In genomic region chr2:164877376-164878215, GRCm38 (mm10) we compare ENCODE assay signal across 7 mouse cellular contexts. TPM values are rescaled to one million over a fixed set of nuclear protein-coding genes. Genes with fewer than 3 reads are reported as not detected.
DNase-seq lines count a peak whose midpoint lies in the region; ATAC-seq and TF ChIP-seq lines count a peak whose summit lies in the region.
"Not testable (repeated sequence)": the region's sequence is repeated elsewhere in the genome, so short reads cannot be mapped to it uniquely, and the experiment has no call there.

No protein-coding gene starts in this region.

- not testable (repeated sequence) for H3K9ac ChIP-seq in forebrain, embryonic 12.5 days; heart, embryonic 15.5 days; intestine, embryonic 16.5 days (ENCODE audit: low read depth, low read length); limb, embryonic 14.5 days (ENCODE audit: low read depth, low read length, severe bottlenecking); lung, postnatal 0 days (replicated peaks; ENCODE audit: low read depth); neural tube, embryonic 11.5 days (ENCODE audit: low read length)

- TF ChIP-seq POLR2A in bone marrow macrophage, adult 2 months (IDR thresholded peaks at IDR 0.05; ENCODE audit: borderline replicate concordance, low read depth, low read length); limb, embryonic 14.5 days (IDR thresholded peaks at IDR 0.05; ENCODE audit: borderline replicate concordance, extremely low read depth, insufficient read depth, insufficient read length): not testable (repeated sequence)

- DNase-seq in limb, embryonic 14.5 days (ENCODE audit: low spot score); lung, postnatal 0 days (ENCODE audit: low spot score); neural tube, embryonic 11.5 days (ENCODE audit: low spot score): not testable (repeated sequence)

- peak overlapping the region; percentile 83; the same call in 1 of the 2 replicates for H3K4me3 ChIP-seq in bone marrow macrophage, adult 2 months (ENCODE audit: insufficient read depth, low read length)
- peak overlapping the region; percentile 92 for H3K4me3 ChIP-seq in forebrain, embryonic 12.5 days (replicated peaks)
- H3K4me3 ChIP-seq in heart, embryonic 15.5 days, result peak overlapping the region; percentile 96
- peak overlapping the region; percentile 87 for H3K4me3 ChIP-seq in intestine, embryonic 16.5 days (ENCODE audit: low read length)
- 0 out of 2 replicates have a peak overlapping the region, but pooled peaks have one; percentile 89 for H3K4me3 ChIP-seq in limb, embryonic 14.5 days (replicated peaks; ENCODE audit: low read length)
- not testable (repeated sequence) for H3K4me3 ChIP-seq in lung, postnatal 0 days (ENCODE audit: low read depth, low read length); neural tube, embryonic 11.5 days (ENCODE audit: low read depth, low read length)

- not testable (repeated sequence) for TF ChIP-seq CTCF in bone marrow macrophage, adult 2 months (IDR thresholded peaks at IDR 0.05; ENCODE audit: low read depth, low read length); lung, postnatal 0 days (IDR thresholded peaks at IDR 0.05)

- not testable (repeated sequence) for TF ChIP-seq EP300 in lung, postnatal 0 days (IDR thresholded peaks at IDR 0.05)

- H3K9me3 ChIP-seq in forebrain, embryonic 12.5 days; heart, embryonic 15.5 days (replicated peaks); intestine, embryonic 16.5 days (ENCODE audit: control insufficient read depth, low read length); limb, embryonic 14.5 days (ENCODE audit: control insufficient read depth, low read length); lung, postnatal 0 days (ENCODE audit: low read length); neural tube, embryonic 11.5 days (ENCODE audit: control insufficient read depth, low read length): not testable (repeated sequence)

- ATAC-seq in forebrain, embryonic 12.5 days (ENCODE audit: low FRiP score); heart, embryonic 15.5 days (replicated peaks; ENCODE audit: insufficient number of reproducible peaks, insufficient read depth, low FRiP score, low read depth); intestine, embryonic 16.5 days; limb, embryonic 14.5 days (ENCODE audit: low FRiP score, low read depth); lung, postnatal 0 days; neural tube, embryonic 11.5 days (ENCODE audit: insufficient read depth, low FRiP score, low TSS enrichment): not testable (repeated sequence)

- not testable (repeated sequence) for H3K27me3 ChIP-seq in forebrain, embryonic 12.5 days; heart, embryonic 15.5 days; intestine, embryonic 16.5 days (replicated peaks; ENCODE audit: control insufficient read depth, insufficient read depth, low read length); limb, embryonic 14.5 days (ENCODE audit: control insufficient read depth, insufficient read depth, low read length); lung, postnatal 0 days (replicated peaks; ENCODE audit: insufficient read depth, low read length); neural tube, embryonic 11.5 days (ENCODE audit: control insufficient read depth, insufficient read depth, low read length)

- peak overlapping the region; percentile 92 for H3K4me2 ChIP-seq in forebrain, embryonic 12.5 days
- peak overlapping the region; percentile 81 for H3K4me2 ChIP-seq in heart, embryonic 15.5 days
- H3K4me2 ChIP-seq in intestine, embryonic 16.5 days (ENCODE audit: low read depth, low read length), result not testable (repeated sequence)
- H3K4me2 ChIP-seq in limb, embryonic 14.5 days (replicated peaks; ENCODE audit: low read depth, low read length, severe bottlenecking), result peak overlapping the region; percentile 90; the same call in 1 of the 2 replicates
- peak overlapping the region; percentile 69 for H3K4me2 ChIP-seq in lung, postnatal 0 days (replicated peaks; ENCODE audit: low read depth, low read length)
- H3K4me2 ChIP-seq in neural tube, embryonic 11.5 days (ENCODE audit: low read depth), result peak overlapping the region; percentile 82

- H3K36me3 ChIP-seq in forebrain, embryonic 12.5 days (replicated peaks); heart, embryonic 15.5 days; intestine, embryonic 16.5 days (ENCODE audit: control insufficient read depth, insufficient read depth, low read length); limb, embryonic 14.5 days (ENCODE audit: control insufficient read depth, insufficient read depth, low read length); lung, postnatal 0 days (ENCODE audit: insufficient read depth, low read length); neural tube, embryonic 11.5 days (ENCODE audit: control insufficient read depth, insufficient read depth, low read length): not testable (repeated sequence)

- peak overlapping the region; percentile 97 for H3K27ac ChIP-seq in bone marrow macrophage, adult 2 months (ENCODE audit: insufficient read depth, low read depth, low read length)
- H3K27ac ChIP-seq in forebrain, embryonic 12.5 days; limb, embryonic 14.5 days (replicated peaks; ENCODE audit: low read depth, low read length); lung, postnatal 0 days (ENCODE audit: low read length); neural tube, embryonic 11.5 days (ENCODE audit: low read depth, low read length): not testable (repeated sequence)
- H3K27ac ChIP-seq in heart, embryonic 15.5 days, result peak overlapping the region; percentile 100
- H3K27ac ChIP-seq in intestine, embryonic 16.5 days (ENCODE audit: low read length), result peak overlapping the region; percentile 100; the same call in 1 of the 2 replicates

- H3K4me1 ChIP-seq in bone marrow macrophage, adult 2 months (ENCODE audit: control insufficient read depth, insufficient read depth, low read length), result peaks cover 49% of the 10 kb centered on the region
- peaks cover 27% of the 10 kb centered on the region for H3K4me1 ChIP-seq in forebrain, embryonic 12.5 days
- H3K4me1 ChIP-seq in heart, embryonic 15.5 days (replicated peaks), result peaks cover 40% of the 10 kb centered on the region
- H3K4me1 ChIP-seq in intestine, embryonic 16.5 days (ENCODE audit: control insufficient read depth, insufficient read depth, low read length), result peaks cover 32% of the 10 kb centered on the region
- peaks cover 14% of the 10 kb centered on the region for H3K4me1 ChIP-seq in limb, embryonic 14.5 days (ENCODE audit: control insufficient read depth, insufficient read depth, low read length)
- H3K4me1 ChIP-seq in lung, postnatal 0 days (ENCODE audit: insufficient read depth, low read depth, low read length), result not testable (repeated sequence)
- H3K4me1 ChIP-seq in neural tube, embryonic 11.5 days (ENCODE audit: control insufficient read depth, insufficient read depth, low read length), result peaks cover 16% of the 10 kb centered on the region

- 76% methylated on average over 11 of the region's 11 CpGs for WGBS in forebrain, embryonic 12.5 days
- WGBS in heart, embryonic 15.5 days, result 71% methylated on average over 11 of the region's 11 CpGs
- 80% methylated on average over 11 of the region's 11 CpGs for WGBS in intestine, embryonic 16.5 days
- WGBS in limb, embryonic 14.5 days, result 77% methylated on average over 11 of the region's 11 CpGs
- 65% methylated on average over 11 of the region's 11 CpGs for WGBS in lung, postnatal 0 days
- 75% methylated on average over 11 of the region's 11 CpGs for WGBS in neural tube, embryonic 11.5 days

RNA-seq across cellular contexts. Expression of gene Pcif1, which starts 1.5 kb away (rescaled TPM):
- polyA plus RNA-seq in bone marrow macrophage, adult 2 months (2012; ENCODE audit: insufficient read depth, insufficient read length, missing spikeins), result 27.1 and 27.6 TPM in 2 replicates
- 92.9 and 96.3 TPM in 2 replicates for polyA plus RNA-seq in forebrain, embryonic 12.5 days (2016; fragmentation: Nextera tagmentation; extraction: Ambion mirVana)
- polyA plus RNA-seq in heart, embryonic 15.5 days (2015; fragmentation: Nextera tagmentation; extraction: Ambion mirVana), result 53.4 and 56.4 TPM in 2 replicates
- 57.9 and 64.0 TPM in 2 replicates for polyA plus RNA-seq in intestine, embryonic 16.5 days (2015; fragmentation: Nextera tagmentation; extraction: Ambion mirVana)
- 40.5 and 48.6 TPM in 2 replicates for polyA plus RNA-seq in limb, embryonic 14.5 days (2012; rRNA removed)
- 66.4 and 73.0 TPM in 2 replicates for polyA plus RNA-seq in limb, embryonic 14.5 days (2014; fragmentation: Nextera tagmentation; extraction: Ambion mirVana)
- 60.9 and 71.3 TPM in 2 replicates for polyA plus RNA-seq in lung, postnatal 0 days (2015; fragmentation: Nextera tagmentation; extraction: Ambion mirVana)
- polyA plus RNA-seq in neural tube, embryonic 11.5 days (2014; fragmentation: Nextera tagmentation; extraction: Ambion mirVana), result 68.0 and 76.6 TPM in 2 replicates

RNA-seq across cellular contexts. Expression of gene Pltp, which starts 20.1 kb away (rescaled TPM):
- 1,260 and 1,371 TPM in 2 replicates for polyA plus RNA-seq in bone marrow macrophage, adult 2 months (2012; ENCODE audit: insufficient read depth, insufficient read length, missing spikeins)
- polyA plus RNA-seq in forebrain, embryonic 12.5 days (2016; fragmentation: Nextera tagmentation; extraction: Ambion mirVana), result 39.0 and 40.4 TPM in 2 replicates
- polyA plus RNA-seq in heart, embryonic 15.5 days (2015; fragmentation: Nextera tagmentation; extraction: Ambion mirVana), result 14.0 and 71.8 TPM in 2 replicates
- 31.4 and 31.5 TPM in 2 replicates for polyA plus RNA-seq in intestine, embryonic 16.5 days (2015; fragmentation: Nextera tagmentation; extraction: Ambion mirVana)
- polyA plus RNA-seq in limb, embryonic 14.5 days (2012; rRNA removed), result 45.5 and 55.3 TPM in 2 replicates
- 51.1 and 56.2 TPM in 2 replicates for polyA plus RNA-seq in limb, embryonic 14.5 days (2014; fragmentation: Nextera tagmentation; extraction: Ambion mirVana)
- 286 and 314 TPM in 2 replicates for polyA plus RNA-seq in lung, postnatal 0 days (2015; fragmentation: Nextera tagmentation; extraction: Ambion mirVana)
- polyA plus RNA-seq in neural tube, embryonic 11.5 days (2014; fragmentation: Nextera tagmentation; extraction: Ambion mirVana), result 58.4 and 58.9 TPM in 2 replicates

RNA-seq across cellular contexts. Expression of gene Zfp335, which starts 34.0 kb away (rescaled TPM):
- polyA plus RNA-seq in bone marrow macrophage, adult 2 months (2012; ENCODE audit: insufficient read depth, insufficient read length, missing spikeins), result 14.0 and 14.5 TPM in 2 replicates
- polyA plus RNA-seq in forebrain, embryonic 12.5 days (2016; fragmentation: Nextera tagmentation; extraction: Ambion mirVana), result 18.3 and 19.1 TPM in 2 replicates
- 5.9 and 10.9 TPM in 2 replicates for polyA plus RNA-seq in heart, embryonic 15.5 days (2015; fragmentation: Nextera tagmentation; extraction: Ambion mirVana)
- polyA plus RNA-seq in intestine, embryonic 16.5 days (2015; fragmentation: Nextera tagmentation; extraction: Ambion mirVana), result 9.6 and 10.5 TPM in 2 replicates
- 37.9 and 48.9 TPM in 2 replicates for polyA plus RNA-seq in limb, embryonic 14.5 days (2012; rRNA removed)
- polyA plus RNA-seq in limb, embryonic 14.5 days (2014; fragmentation: Nextera tagmentation; extraction: Ambion mirVana), result 13.7 and 17.7 TPM in 2 replicates
- 5.0 and 5.2 TPM in 2 replicates for polyA plus RNA-seq in lung, postnatal 0 days (2015; fragmentation: Nextera tagmentation; extraction: Ambion mirVana)
- polyA plus RNA-seq in neural tube, embryonic 11.5 days (2014; fragmentation: Nextera tagmentation; extraction: Ambion mirVana), result 13.9 and 15.4 TPM in 2 replicates

RNA-seq across cellular contexts. Expression of gene Neurl2, which starts 44.3 kb away (rescaled TPM):
- 21.0 and 25.4 TPM in 2 replicates for polyA plus RNA-seq in bone marrow macrophage, adult 2 months (2012; ENCODE audit: insufficient read depth, insufficient read length, missing spikeins)
- polyA plus RNA-seq in forebrain, embryonic 12.5 days (2016; fragmentation: Nextera tagmentation; extraction: Ambion mirVana), result 4.2 and 4.6 TPM in 2 replicates
- 43.3 and 47.1 TPM in 2 replicates for polyA plus RNA-seq in heart, embryonic 15.5 days (2015; fragmentation: Nextera tagmentation; extraction: Ambion mirVana)
- polyA plus RNA-seq in intestine, embryonic 16.5 days (2015; fragmentation: Nextera tagmentation; extraction: Ambion mirVana), result 6.1 and 7.5 TPM in 2 replicates
- polyA plus RNA-seq in limb, embryonic 14.5 days (2012; rRNA removed), result 7.2 and 8.5 TPM in 2 replicates
- 5.5 and 7.6 TPM in 2 replicates for polyA plus RNA-seq in limb, embryonic 14.5 days (2014; fragmentation: Nextera tagmentation; extraction: Ambion mirVana)
- 5.4 and 6.5 TPM in 2 replicates for polyA plus RNA-seq in lung, postnatal 0 days (2015; fragmentation: Nextera tagmentation; extraction: Ambion mirVana)
- 3.8 and 4.8 TPM in 2 replicates for polyA plus RNA-seq in neural tube, embryonic 11.5 days (2014; fragmentation: Nextera tagmentation; extraction: Ambion mirVana)

RNA-seq across cellular contexts. Expression of gene Ctsa, which starts 44.9 kb away (rescaled TPM):
- polyA plus RNA-seq in bone marrow macrophage, adult 2 months (2012; ENCODE audit: insufficient read depth, insufficient read length, missing spikeins), result 632 and 760 TPM in 2 replicates
- polyA plus RNA-seq in forebrain, embryonic 12.5 days (2016; fragmentation: Nextera tagmentation; extraction: Ambion mirVana), result 85.8 and 88.3 TPM in 2 replicates
- polyA plus RNA-seq in heart, embryonic 15.5 days (2015; fragmentation: Nextera tagmentation; extraction: Ambion mirVana), result 167 and 180 TPM in 2 replicates
- 418 and 551 TPM in 2 replicates for polyA plus RNA-seq in intestine, embryonic 16.5 days (2015; fragmentation: Nextera tagmentation; extraction: Ambion mirVana)
- 197 and 285 TPM in 2 replicates for polyA plus RNA-seq in limb, embryonic 14.5 days (2012; rRNA removed)
- 147 and 163 TPM in 2 replicates for polyA plus RNA-seq in limb, embryonic 14.5 days (2014; fragmentation: Nextera tagmentation; extraction: Ambion mirVana)
- polyA plus RNA-seq in lung, postnatal 0 days (2015; fragmentation: Nextera tagmentation; extraction: Ambion mirVana), result 146 and 147 TPM in 2 replicates
- 87.9 and 88.6 TPM in 2 replicates for polyA plus RNA-seq in neural tube, embryonic 11.5 days (2014; fragmentation: Nextera tagmentation; extraction: Ambion mirVana)
